Comparison of ENCODE assay signal across 31 mouse cellular contexts in genomic region chr15:31533529-31533928, GRCm38 (mm10). TPM values are rescaled to one million over a fixed set of nuclear protein-coding genes. Genes with fewer than 3 reads are reported as not detected.
DNase-seq lines count a peak whose midpoint lies in the region; ATAC-seq and TF ChIP-seq lines count a peak whose summit lies in the region.
"Had no signal": no experiment of that assay in that cellular context is flagged by ENCODE, and none has a peak within 500 bp of the region (broad histone marks: within the 10 kb centered on the region; RNA-seq: fewer than 3 reads in every experiment).

No protein-coding gene starts in this region.

- no peaks in the 10 kb centered on the region for H3K27me3 ChIP-seq in G1E (ENCODE audit: insufficient read depth, low read length)
- no peaks in the 10 kb centered on the region for H3K27me3 ChIP-seq in liver, embryonic 12.5 days (replicated peaks)
- no peaks in the 10 kb centered on the region for H3K27me3 ChIP-seq in liver, postnatal 0 days (ENCODE audit: insufficient read depth, low read length)
- no peaks in the 10 kb centered on the region for H3K27me3 ChIP-seq in intestine, postnatal 0 days (replicated peaks; ENCODE audit: control insufficient read depth, insufficient read depth, low read length)
- H3K27me3 ChIP-seq: CH12.LX; embryonic facial prominence, embryonic 12.5 days; heart, embryonic 13.5 days; hindbrain, embryonic 15.5 days; limb, embryonic 12.5 days had no signal

- peak; percentile 94 for TF ChIP-seq EP300 in liver, postnatal 0 days (IDR thresholded peaks at IDR 0.05; ENCODE audit: low read depth)

- H3K36me3 ChIP-seq in G1E (replicated peaks), result peaks cover 7% of the 10 kb centered on the region
- H3K36me3 ChIP-seq in liver, embryonic 12.5 days, result no peaks in the 10 kb centered on the region
- H3K36me3 ChIP-seq in liver, postnatal 0 days (replicated peaks; ENCODE audit: insufficient read depth, low read length), result no peaks in the 10 kb centered on the region
- H3K36me3 ChIP-seq in intestine, postnatal 0 days (ENCODE audit: control insufficient read depth, insufficient read depth), result no peaks in the 10 kb centered on the region
- H3K36me3 ChIP-seq: embryonic facial prominence, embryonic 12.5 days; heart, embryonic 13.5 days; hindbrain, embryonic 10.5 days; hindbrain, embryonic 15.5 days; limb, embryonic 12.5 days had no signal

- peak overlapping the region; percentile 80 for H3K27ac ChIP-seq in liver, embryonic 12.5 days
- 0 out of 2 replicates have a peak overlapping the region, but pooled peaks have one; percentile 41 for H3K27ac ChIP-seq in liver, postnatal 0 days (ENCODE audit: low read depth)
- no peak overlapping the region for H3K27ac ChIP-seq in intestine, postnatal 0 days (ENCODE audit: low read depth, low read length)
- H3K27ac ChIP-seq: embryonic facial prominence, embryonic 12.5 days; heart, embryonic 13.5 days; hindbrain, embryonic 10.5 days; hindbrain, embryonic 15.5 days; layer of hippocampus, adult 2 months; left cerebral cortex, adult 2 months; limb, embryonic 12.5 days had no signal

- no peak overlapping the region for H3K4me3 ChIP-seq in G1E (ENCODE audit: low read depth, low read length)
- H3K4me3 ChIP-seq in liver, embryonic 12.5 days, result no peak overlapping the region
- H3K4me3 ChIP-seq in liver, postnatal 0 days (ENCODE audit: low read depth, low read length), result no peak overlapping the region
- H3K4me3 ChIP-seq in intestine, postnatal 0 days (ENCODE audit: low read depth, low read length), result no peak overlapping the region
- H3K4me3 ChIP-seq: embryonic facial prominence, embryonic 12.5 days; heart, embryonic 13.5 days; hindbrain, embryonic 10.5 days; hindbrain, embryonic 15.5 days; layer of hippocampus, adult 2 months; left cerebral cortex, adult 2 months; limb, embryonic 12.5 days had no signal

- no peak for TF ChIP-seq CTCF in G1E (IDR thresholded peaks at IDR 0.05; ENCODE audit: low read depth, low read length)
- no peak for TF ChIP-seq CTCF in liver, postnatal 0 days (IDR thresholded peaks at IDR 0.05; ENCODE audit: low read depth)
- TF ChIP-seq CTCF in intestine, postnatal 0 days (IDR thresholded peaks at IDR 0.05; ENCODE audit: low read depth), result no peak

- peaks cover 4% of the 10 kb centered on the region for H3K9me3 ChIP-seq in G1E (replicated peaks)
- H3K9me3 ChIP-seq in liver, embryonic 12.5 days (replicated peaks), result no peaks in the 10 kb centered on the region
- H3K9me3 ChIP-seq in liver, postnatal 0 days (ENCODE audit: low read length), result no peaks in the 10 kb centered on the region
- H3K9me3 ChIP-seq in intestine, postnatal 0 days (ENCODE audit: control insufficient read depth), result no peaks in the 10 kb centered on the region
- H3K9me3 ChIP-seq: embryonic facial prominence, embryonic 12.5 days; heart, embryonic 13.5 days; hindbrain, embryonic 15.5 days; limb, embryonic 12.5 days had no signal

- peaks cover 54% of the 10 kb centered on the region for H3K4me1 ChIP-seq in G1E (ENCODE audit: insufficient read depth, low read depth, low read length)
- H3K4me1 ChIP-seq in liver, embryonic 12.5 days, result peaks cover 74% of the 10 kb centered on the region
- H3K4me1 ChIP-seq in liver, postnatal 0 days (ENCODE audit: insufficient read depth), result peaks cover 33% of the 10 kb centered on the region
- H3K4me1 ChIP-seq in intestine, postnatal 0 days (replicated peaks; ENCODE audit: control insufficient read depth, insufficient read depth, low read length), result no peaks in the 10 kb centered on the region

- 34% methylated on average over 2 of the region's 2 CpGs for WGBS in liver, embryonic 12.5 days (ENCODE audit: insufficient replicate concordance)
- WGBS in liver, postnatal 0 days (ENCODE audit: insufficient replicate concordance), result 36% methylated on average over 2 of the region's 2 CpGs
- WGBS in intestine, postnatal 0 days, result 83% methylated on average over 2 of the region's 2 CpGs

- DNase-seq in G1E (ENCODE audit: low spot score) (no peak), MEL-GATA-1-ER (ENCODE audit: extremely low read depth, low read depth) (peak; percentile 99)
- no peak for DNase-seq in liver, postnatal 0 days
- DNase-seq in heart, adult 18-20 months, result no peak
- DNase-seq in lung, adult 18-20 months, result no peak
- DNase-seq: adrenal gland, postnatal 25 days; cerebellum, adult 18-20 months; cerebellum, postnatal 25 days; forebrain, postnatal 0 days; heart, postnatal 10 days; kidney, adult 18-20 months; kidney, postnatal 36 days; lung, adult 2 months; lung, postnatal 10 days; right cerebral cortex, adult 18-20 months; spleen, adult 18-20 months; thymus, adult 18-20 months; thymus, postnatal 4 days had no signal

- peak; percentile 29 for ATAC-seq in G1E (ENCODE audit: extremely low read depth, insufficient number of reproducible peaks, low FRiP score, poor library complexity, severe bottlenecking)
- ATAC-seq in liver, embryonic 12.5 days, result no peak
- no peak for ATAC-seq in liver, postnatal 0 days
- no peak for ATAC-seq in intestine, postnatal 0 days
- ATAC-seq: forebrain, postnatal 0 days; inflammation-experienced regulatory T-cells, adult 6 months; midbrain, embryonic 16.5 days had no signal

- peak overlapping the region; percentile 89 for H3K4me2 ChIP-seq in liver, embryonic 12.5 days
- no peak overlapping the region for H3K4me2 ChIP-seq in liver, postnatal 0 days (ENCODE audit: low read depth, low read length)
- no peak overlapping the region for H3K4me2 ChIP-seq in intestine, postnatal 0 days (replicated peaks; ENCODE audit: low read depth)
- H3K4me2 ChIP-seq: embryonic facial prominence, embryonic 12.5 days; heart, embryonic 13.5 days; hindbrain, embryonic 15.5 days; limb, embryonic 12.5 days had no signal

- H3K9ac ChIP-seq in liver, embryonic 12.5 days, result 0 out of 2 replicates have a peak overlapping the region, but pooled peaks have one; percentile 22
- H3K9ac ChIP-seq in liver, postnatal 0 days (replicated peaks), result no peak overlapping the region
- no peak overlapping the region for H3K9ac ChIP-seq in intestine, postnatal 0 days (ENCODE audit: low read depth, low read length)
- H3K9ac ChIP-seq: embryonic facial prominence, embryonic 12.5 days; forebrain, postnatal 0 days; heart, embryonic 13.5 days; hindbrain, embryonic 15.5 days; limb, embryonic 12.5 days had no signal

RNA-seq across cellular contexts. Expression of gene March6, which starts 2.7 kb away (rescaled TPM):
- 58.9 and 64.9 TPM in 2 replicates for total RNA-seq in G1E (2014; fragmentation: Nextera tagmentation)
- total RNA-seq in G1E (2017), result 39.7 and 44.3 TPM in 2 replicates
- 61.1 and 76.3 TPM in 2 replicates for polyA plus RNA-seq in G1E (2012)
- 22.0 and 22.2 TPM in 2 replicates for polyA plus RNA-seq in liver, embryonic 12.5 days (2016; fragmentation: Nextera tagmentation; extraction: Ambion mirVana)
- 14.8 and 17.3 TPM in 2 replicates for polyA plus RNA-seq in liver, postnatal 0 days (2015; fragmentation: Nextera tagmentation; extraction: Ambion mirVana)
- polyA plus RNA-seq in intestine, postnatal 0 days (2015; fragmentation: Nextera tagmentation; extraction: Ambion mirVana), result 15.4 and 16.5 TPM in 2 replicates
- total RNA-seq in heart, adult 18-20 months (2021), result 100 to 1,000 TPM; 114 to 116 TPM

RNA-seq across cellular contexts. Expression of gene Cmbl, which starts 31.7 kb away (rescaled TPM):
- total RNA-seq in G1E (2014; fragmentation: Nextera tagmentation), result not detected in 2 replicates
- total RNA-seq in G1E (2017), result not detected in 2 replicates
- polyA plus RNA-seq in G1E (2012), result not detected in 2 replicates
- polyA plus RNA-seq in liver, embryonic 12.5 days (2016; fragmentation: Nextera tagmentation; extraction: Ambion mirVana), result 2.5 and 3.6 TPM in 2 replicates
- 112 and 113 TPM in 2 replicates for polyA plus RNA-seq in liver, postnatal 0 days (2015; fragmentation: Nextera tagmentation; extraction: Ambion mirVana)
- 90.2 and 105 TPM in 2 replicates for polyA plus RNA-seq in intestine, postnatal 0 days (2015; fragmentation: Nextera tagmentation; extraction: Ambion mirVana)
- 10 to 100 TPM; 33.7 to 35.8 TPM for total RNA-seq in heart, adult 18-20 months (2021)
- total RNA-seq: CH12.LX; neutrophil, adult 5-6 weeks had no signal
- polyA plus RNA-seq: inflammation-experienced regulatory T-cells, adult 6 months had no signal

Comparison
In these comparisons a context has a peak if more than half of its experiments do, and no peak if none do; other contexts are left out.
1. RNA of gene Cmbl, which starts 31.7 kb away (polyA plus RNA-seq): 112 to 113 TPM in liver, postnatal 0 days and 90.2 to 105 TPM in intestine, postnatal 0 days; 2.5 to 3.6 TPM in liver, embryonic 12.5 days and not detected in G1E; every median in the first group is over 10 times any median in the second.